Mouse (Mus musculus) spleen, postnatal 36 days (tissue): Measurements from ENCODE around the gene Csrp2.

Source experiments
- DNase-seq, 2 experiments: peaks; one replicate each; pipeline ENCODE4 v3.0.0; 2022; ENCODE audit warnings: low spot score in 2 of 2, mixed read lengths in 1 of 2

The Csrp2 gene

DNA sequence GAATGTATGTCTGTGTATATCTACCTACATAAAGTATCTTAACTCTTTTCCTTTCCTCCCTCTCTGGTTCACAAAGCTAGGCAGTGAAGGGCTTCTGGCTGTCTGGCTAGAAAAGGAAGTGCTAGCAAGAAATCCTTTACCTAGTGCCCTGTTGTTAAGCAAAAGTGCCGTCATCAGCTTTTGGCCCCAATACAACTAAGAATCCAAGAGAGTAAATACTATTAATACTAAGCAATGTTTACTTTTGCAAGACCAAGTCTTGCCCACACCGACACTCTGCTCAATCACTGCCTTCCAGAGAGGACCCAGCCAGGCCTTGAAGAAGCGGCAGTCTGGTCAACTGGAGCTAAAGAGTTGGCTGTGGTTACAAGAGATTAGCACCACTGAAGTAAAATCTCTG, 51.5 kb downstream of the Csrp2 start:
- DNase-seq, result no peak

GRCm38 (mm10) chr10:110971483-110971882, 51.9 kb downstream of the Csrp2 start:
- DNase-seq, result no peak

GRCm38 (mm10) chr10:110971998-110972397, 52.4 kb downstream of the Csrp2 start:
- no peak for DNase-seq

GRCm38 (mm10) chr10:110974463-110974862, 54.9 kb downstream of the Csrp2 start:
- peak in 1 of 2 experiments; percentile 15 for DNase-seq

DNA sequence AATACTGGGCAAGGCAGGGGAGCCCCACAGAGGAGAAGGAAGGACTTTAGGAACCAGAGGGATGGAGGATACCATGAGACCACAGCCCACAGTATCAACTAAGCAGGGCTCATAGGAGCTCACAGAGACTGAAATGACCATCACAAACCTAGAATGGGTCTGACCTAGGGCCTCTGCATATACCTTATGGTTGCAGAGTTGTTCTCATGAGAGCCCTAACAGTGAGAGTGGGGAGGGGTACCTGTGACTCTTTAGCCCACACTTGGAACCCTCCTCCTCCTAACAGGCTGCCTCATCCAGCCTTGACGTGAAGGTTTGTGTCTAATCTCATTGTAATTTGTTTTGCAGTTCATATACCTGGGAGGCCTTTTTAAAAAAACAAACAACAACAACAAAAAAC, 55.3 kb downstream of the Csrp2 start:
- no peak for DNase-seq

DNA sequence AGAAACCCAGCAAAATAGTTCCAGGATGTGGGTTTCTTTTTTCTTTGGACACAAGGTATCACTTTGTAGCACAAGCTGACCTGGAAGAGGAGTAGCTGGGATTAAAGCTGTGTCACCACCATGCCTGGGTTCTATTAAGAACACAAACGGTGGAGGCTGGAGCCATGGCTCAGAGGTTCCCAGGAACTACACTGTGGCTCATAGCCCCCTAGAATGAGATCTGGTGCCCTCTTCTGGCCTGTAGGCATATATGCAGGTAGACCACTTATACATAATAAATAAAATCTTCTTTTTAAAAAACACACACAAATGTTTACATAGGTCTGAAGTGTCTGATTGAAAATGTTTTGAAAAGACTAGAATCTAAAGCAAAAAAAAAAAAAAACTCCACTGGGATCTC, 56.5 kb downstream of the Csrp2 start:
- DNase-seq, result no peak

DNA sequence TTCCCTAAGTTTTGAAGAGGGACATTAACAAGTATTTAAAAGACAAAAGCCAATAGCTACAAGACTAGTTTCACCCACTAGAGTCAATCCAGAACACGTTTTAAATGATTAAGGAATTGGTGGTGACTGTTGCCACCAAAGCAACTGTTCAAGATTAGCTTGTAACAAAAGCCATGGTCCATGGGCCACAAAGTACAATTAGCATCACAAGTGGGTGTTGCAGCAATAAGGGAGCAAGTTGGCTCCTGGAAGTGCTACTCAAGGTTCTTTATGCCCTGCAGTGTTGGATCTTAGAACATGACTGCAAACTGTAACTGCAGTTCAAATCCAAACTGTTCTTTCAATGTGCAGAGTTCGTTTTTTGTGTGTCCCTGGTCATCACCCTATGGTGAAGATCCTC, 57.8 kb downstream of the Csrp2 start:
- no peak for DNase-seq

DNA sequence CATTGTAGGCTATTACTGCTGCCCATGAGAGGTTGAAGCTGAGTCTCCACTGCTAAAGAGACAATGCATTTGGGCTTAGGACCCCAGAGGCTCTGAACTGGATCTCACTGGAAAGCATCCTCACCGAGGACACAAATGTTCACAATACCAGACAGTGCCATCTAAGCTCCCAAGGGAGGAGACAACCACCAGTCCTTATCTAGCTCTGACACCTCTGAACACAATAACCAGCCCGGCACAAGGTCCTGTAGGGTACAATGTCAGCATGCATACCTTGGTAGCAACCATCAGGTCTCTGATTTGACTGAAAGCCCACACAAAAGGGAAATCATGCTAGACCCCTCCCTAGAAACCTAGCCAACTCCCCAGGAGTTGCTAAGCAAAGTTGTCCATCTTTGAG, 59.8 kb downstream of the Csrp2 start:
- no peak for DNase-seq

GRCm38 (mm10) chr10:110980441-110980840, 60.9 kb downstream of the Csrp2 start:
- no peak for DNase-seq

GRCm38 (mm10) chr10:110982771-110983170, 63.2 kb downstream of the Csrp2 start:
- DNase-seq, result no peak

DNA sequence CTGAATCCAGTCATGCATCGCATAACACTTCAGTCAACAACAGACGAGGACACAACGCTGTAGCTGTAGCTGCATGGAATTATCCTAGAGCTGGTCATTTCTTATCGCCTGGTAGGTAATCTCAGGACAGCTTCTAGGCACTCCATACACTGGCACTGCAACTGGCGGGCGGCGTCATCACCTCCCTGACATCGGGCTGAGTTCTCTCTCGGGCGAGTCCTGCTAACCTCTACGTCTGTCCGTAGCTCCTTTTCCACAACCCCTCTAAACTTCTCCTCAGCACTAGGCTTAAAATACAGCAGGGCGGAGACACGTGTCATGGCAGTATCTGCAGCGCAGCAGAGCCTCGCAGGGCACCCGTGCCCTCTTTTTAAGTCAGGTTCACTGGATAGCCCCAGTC, 67.1 kb downstream of the Csrp2 start:
- DNase-seq, result no peak
